Mouse (Mus musculus) forelimb bud, embryonic 11.5 days (tissue): ENCODE results near the gene A930004D18Rik.
A peak's percentile ranks its signal among the peaks of the same experiment; 100 is the strongest.

Experiments
- DNase-seq: peaks from one replicate; pipeline ENCODE4 v3.0.0-alpha.2; 2012; ENCODE audit warnings: low read depth, low spot score

A930004D18Rik gene

GRCm38 (mm10) chr2:18037491-18037890 lies at the start of gene A930004D18Rik:
A930004D18Rik (minus strand) TSS chr2:18037737.
- DNase-seq, result no peak

DNA sequence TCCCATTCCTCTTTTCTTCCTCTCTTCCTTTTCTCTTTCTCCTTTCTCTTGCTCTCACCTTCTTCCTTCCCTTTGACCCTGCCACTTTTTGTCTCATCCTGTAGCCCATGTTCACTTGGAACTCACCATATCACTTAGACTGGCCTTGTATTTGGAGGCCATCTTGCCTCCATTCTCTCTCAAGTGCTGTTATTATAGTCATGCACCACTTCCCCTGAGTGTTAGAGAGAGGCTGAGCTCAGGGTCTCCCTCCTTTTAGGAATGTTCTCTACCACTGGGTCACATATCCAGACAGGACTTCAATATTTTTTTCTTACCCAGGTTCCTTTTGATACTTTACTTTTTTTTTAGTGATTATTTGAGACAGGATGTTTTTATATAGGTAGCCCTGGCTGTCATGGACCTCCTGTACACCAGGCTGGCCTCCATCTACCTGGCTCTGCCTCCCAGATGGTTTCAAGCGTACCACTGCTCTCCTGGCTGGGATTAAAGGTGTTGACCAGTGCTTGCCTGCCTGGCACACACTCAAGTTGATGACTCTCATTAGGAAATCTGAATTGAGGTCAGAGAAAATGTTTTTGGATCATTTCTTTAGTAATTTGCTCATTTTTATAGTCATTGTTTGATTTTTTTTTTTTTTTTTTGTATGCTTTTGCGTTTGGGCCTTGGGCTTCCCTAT lies 42.8 kb upstream of the A930004D18Rik start:
- no peak for DNase-seq

DNA sequence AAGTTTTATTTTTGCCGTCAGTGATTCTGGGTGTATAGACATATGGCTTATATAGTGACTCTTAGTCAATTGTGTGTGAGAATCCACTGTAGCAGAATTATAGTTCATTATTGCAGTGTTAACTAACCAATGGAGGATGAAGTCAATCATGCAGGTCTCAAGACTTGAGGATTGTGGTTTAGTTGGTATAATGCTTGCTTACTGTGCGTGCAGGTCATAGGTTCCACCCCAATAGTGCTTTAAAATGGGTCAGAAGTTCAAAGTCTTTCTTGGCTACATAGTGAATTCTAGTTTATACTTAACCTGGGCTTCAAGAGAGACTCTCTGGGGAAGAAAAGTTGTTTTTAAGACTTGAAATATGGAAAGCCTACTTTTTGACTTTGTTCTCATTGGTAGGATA lies 34.4 kb upstream of the A930004D18Rik start:
- no peak for DNase-seq

DNA sequence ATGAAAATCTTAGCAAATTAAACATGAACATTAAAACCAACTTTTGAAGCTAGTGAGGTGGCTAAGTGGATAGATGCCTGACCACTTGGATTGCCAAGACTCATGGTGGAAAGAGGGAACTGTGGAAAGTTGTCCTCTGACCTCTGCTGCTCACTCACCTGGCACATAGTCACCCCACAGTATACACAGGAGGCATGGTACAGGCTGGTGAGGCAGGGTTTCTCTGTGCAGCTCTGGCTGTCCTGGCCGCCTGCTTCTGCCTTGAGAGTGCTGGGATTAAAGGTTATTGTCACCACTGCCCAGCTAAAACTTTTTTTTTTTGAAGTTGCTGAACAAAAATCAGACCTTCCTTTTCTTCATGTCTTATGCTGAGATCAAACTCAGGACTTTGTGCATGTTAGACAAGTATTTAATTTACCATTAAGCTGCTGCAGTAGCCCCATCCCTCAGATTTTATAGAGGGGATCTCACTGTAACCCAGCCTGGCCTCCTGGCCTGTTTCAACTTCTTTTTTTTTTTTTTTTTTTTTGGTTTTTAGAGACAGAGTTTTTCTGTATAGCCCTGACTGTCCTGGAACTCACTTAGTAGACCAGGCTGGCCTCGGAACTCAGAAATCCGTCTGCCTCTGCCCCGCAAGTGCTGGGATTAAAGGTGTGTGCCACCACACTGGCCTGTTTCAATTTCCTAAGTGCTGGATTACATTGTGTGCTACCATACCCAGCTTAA lies 30.7 kb upstream of the A930004D18Rik start:
- DNase-seq, result no peak

DNA sequence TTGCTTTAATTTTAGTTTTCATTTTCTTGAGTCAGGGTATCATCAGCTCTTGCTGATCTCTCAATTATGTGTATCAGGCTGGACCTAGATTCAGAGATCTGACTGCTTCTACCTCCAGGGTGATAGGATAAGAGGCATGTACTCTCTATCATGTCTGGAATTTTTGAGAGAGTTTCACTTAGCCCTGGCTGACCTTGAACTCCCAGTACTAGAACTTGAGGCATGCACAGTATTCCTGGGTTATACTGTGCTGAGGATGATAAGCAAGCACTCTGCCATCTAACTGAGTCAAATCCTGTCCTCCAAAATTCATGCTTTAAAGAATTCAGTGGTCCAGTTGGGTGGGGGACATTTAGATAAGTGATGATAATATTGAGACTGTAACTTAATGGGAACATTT lies 28.9 kb upstream of the A930004D18Rik start:
- no peak for DNase-seq

DNA sequence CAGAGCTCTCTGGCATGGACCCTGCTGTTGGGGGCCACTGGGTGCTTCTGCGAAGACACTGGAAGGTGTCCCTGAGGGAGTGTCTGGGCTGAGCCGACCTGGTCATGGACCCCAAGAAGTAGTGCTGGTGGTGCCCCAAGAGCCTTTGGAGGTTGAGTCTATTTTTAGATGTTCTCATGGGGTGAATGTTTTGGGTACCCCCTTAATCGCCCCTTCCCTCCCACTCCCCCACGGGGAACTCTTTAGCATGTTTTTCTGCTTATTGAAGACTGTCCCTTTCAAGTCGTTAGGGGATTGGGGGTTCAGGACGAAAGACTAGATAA lies 28.1 kb upstream of the A930004D18Rik start:
- no peak for DNase-seq

- peak; percentile 62 for DNase-seq
Observed at GRCm38 (mm10) chr2:18064941-18065707, 27.6 kb upstream of the A930004D18Rik start.

DNA sequence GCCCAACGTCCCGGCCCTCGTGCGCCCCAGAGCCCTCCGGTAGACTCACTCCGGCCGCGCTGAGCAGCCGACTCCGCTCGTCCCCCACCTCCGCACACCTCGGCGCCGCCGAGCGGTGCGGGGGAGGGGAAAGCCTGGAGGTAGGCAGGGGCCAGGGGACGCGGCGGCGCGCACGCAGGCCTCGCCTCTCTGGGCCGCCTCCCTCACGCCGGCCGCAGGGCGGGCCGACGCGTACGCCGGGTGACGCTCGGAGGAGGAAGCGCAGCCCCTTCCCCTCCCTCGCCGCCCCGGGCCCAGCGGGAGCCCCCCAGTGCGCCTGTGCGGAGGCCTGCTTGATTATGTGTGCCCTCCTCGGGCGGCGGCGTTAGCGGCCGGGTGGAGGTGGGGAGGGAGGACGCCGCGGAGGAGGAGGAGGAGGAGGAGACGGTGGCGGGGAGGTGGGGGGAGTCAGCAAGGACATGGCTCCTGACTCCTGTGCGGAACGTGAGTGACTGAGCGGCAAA lies 26.9 kb upstream of the A930004D18Rik start:
- peak; percentile 94 for DNase-seq

GRCm38 (mm10) chr2:18063763-18064251 lies 26.3 kb upstream of the A930004D18Rik start:
- peak; percentile 64 for DNase-seq

DNA sequence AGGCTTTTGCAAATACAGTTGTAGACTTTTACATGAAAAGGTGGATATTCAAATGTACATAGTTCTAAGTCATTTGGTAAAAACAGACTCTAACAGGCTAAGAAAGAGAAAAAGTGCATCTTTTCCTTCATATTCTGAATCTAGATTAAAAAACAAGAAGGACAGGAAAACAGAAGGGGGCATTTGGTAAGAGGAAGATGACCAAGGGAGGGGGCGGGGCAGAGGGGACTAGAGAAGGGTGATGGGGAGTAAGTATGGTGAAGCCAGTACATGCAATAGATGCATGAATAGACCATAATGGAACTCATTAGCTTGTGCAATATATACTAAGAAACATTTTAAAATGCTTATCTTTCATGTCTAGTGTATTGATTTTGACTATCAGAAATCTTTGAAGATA lies 22.9 kb upstream of the A930004D18Rik start:
- no peak for DNase-seq

GRCm38 (mm10) chr2:18059891-18060290 lies 22.4 kb upstream of the A930004D18Rik start:
- DNase-seq, result no peak

DNA sequence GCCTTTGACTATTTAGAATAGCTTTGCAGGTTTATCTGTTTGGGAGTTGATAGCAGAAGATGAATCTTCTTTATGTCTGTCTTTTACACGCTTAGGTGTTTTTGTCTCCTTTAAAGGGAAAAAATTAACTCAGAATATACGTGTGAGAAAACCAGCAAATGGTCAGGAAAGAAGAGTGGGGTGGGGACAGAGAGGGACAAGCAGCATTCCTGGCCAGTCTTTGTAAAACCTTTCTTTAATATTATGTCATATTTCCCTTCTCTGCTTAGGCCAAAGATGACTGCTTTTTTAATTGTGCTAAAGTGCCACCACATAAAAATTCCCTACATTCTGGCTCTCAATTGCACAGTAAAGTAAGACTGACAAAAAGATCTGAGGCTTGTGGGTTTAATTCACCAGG lies 21.5 kb upstream of the A930004D18Rik start:
- DNase-seq, result no peak

- no peak for DNase-seq
Observed at GRCm38 (mm10) chr2:18058146-18058708, 20.7 kb upstream of the A930004D18Rik start.

DNA sequence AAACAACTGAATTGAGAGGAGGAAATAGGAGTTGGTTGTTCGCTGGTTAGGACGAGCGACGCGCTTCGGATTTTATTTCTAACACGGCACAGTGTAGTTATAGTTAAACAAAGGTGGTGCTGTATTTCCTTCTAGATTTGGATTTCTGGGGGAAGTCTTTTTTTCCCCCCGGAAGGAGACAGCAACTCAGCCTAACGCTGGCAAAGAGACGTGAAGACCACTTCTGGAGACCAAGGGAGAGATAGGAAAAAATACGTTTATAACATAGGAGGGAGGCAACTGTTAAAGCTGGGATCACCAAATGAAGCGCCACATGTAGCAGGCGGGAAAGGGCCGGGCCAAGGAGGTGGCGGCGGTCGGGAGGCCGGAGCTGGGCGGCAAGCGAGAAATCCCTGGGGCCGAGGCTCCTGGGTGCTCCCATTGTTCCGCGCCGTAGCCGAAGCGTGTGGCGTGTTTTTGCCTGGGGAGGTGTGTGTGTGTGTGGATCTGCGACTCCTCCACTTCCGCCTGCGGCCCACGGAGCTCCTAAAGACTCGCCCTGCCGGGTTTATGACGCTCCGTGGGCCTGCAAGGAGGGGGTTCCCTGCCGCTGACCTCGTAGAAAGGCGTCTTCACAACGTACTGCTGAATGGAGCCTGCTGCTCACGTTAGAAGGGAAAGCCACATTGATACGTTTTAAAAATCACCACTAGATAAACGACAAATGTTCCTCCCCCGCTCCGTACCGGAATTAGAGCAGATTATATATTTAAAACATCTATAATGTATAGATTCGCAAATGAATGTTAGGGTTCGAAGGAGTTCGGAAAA lies 20.0 kb upstream of the A930004D18Rik start:
- DNase-seq, result no peak

- DNase-seq, result peak; percentile 95
Observed at GRCm38 (mm10) chr2:18056786-18057255, 19.3 kb upstream of the A930004D18Rik start.

DNA sequence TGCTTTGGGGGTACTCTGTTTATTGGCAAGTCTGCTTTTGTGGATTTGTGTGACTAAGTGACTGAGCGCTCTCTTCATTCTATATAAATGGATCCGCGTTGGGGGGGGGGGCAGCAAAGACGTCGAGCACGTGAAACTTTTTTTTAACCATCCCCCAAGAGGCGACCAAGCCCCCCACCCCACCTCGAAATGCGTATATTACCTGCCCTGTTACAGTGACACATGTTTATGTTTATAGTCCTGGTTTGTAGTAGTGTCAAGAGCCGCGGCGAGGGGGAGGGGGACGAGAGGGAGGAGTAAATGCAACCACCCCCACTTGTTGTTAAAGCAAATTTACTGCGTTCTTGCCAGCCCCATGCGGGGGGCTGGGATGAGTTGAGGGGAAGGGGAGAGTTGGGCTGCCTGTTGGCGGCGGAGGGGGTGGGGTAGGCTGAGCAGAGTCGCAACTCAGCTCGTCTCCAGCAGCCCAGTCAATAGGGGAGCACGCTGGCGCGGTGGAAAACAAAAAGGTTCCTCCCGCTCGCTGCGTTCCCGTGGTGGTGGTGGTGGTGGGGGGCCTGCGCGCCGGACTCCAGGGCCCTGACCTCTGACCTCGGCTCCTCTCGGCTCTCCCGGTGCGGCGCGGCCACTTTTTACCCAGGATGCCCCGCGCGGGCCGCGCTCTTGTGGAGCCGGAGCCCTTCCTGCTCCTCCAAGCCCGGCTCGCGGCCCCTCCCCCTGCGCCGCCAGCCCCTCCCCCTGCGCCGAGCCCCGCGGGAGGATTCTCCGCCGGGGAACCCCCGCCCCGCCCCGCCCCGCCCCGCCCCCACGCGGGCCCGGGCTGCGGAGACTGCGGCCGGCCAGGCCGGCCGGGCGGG lies 18.6 kb upstream of the A930004D18Rik start:
- DNase-seq, result peak; percentile 95

- no peak for DNase-seq
Observed at GRCm38 (mm10) chr2:18055016-18055928, 17.7 kb upstream of the A930004D18Rik start, which contains the start of gene Mllt10. Mllt10 (plus strand) TSS chr2:18055237.

DNA sequence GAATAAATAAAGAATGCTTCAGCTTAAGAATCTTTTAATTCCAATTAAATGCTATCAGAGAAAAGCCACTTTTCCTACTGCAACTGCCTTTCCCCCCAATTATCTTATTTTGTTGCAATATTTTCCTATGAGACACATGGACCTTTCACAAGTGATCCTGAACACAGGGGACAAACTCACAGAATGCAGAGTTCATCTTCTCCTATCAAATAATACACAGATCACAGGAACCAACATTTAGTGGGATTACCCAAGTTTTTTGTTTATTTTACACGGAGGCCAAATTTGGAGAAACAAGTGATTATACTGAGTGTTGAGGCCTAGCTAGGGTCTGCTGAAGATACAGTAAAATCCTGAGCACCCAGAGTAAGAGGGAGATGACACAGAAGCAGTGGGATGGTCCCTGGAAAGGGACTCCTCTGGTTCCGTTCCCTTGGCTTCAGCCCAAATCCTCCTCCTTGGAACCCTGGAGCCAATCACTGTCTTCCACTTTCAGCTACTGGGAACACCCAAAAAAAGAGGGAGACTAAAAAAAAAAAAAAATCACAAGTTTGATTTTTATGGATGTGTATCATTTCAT lies 16.5 kb upstream of the A930004D18Rik start:
- DNase-seq, result no peak
